Mouse (Mus musculus): ENCODE measurements at regions not wholly inside any gene's neighbourhood (a gene's known extent, or its start where the extent isn't known, plus 50 kb on each side); places are given as distances from the start of the nearest gene placed in this dataset.
A peak's percentile ranks its signal among the peaks of the same experiment; 100 is the strongest.
"Not testable (repeated sequence)": the region's sequence is repeated elsewhere in the genome, so short reads cannot be mapped to it uniquely, and the experiment has no call there.

DNA sequence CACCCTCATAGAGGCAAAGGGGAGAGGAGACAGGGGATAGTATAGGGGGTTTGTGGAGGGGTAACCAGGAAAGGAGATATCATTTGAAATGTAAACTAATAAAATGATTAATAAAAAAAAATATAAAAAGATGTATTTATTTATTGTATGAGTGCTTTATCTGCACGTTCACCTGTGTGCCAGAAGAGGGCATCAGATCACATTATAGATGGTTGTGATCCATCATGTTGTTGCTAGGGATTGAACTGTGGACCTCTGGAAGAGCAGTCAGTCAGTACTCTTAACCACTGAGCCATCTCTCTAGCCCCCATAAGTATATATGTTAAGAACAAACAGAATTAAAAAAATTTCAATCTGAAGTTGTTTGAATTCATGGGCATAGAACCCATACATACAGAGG, 69.4 kb upstream of the Max start:
- Histone ChIP-seq H3K4me2 (ENCODE audit: low read depth, low read length) (no peak overlapping the region), H3K27me3 (ENCODE audit: control insufficient read depth, insufficient read depth, low read depth, low read length) (no peaks in the 10 kb centered on the region), H3K36me3 (ENCODE audit: control insufficient read depth, insufficient read depth) (no peaks in the 10 kb centered on the region), H3K9me3 (replicated peaks; ENCODE audit: control insufficient read depth, low read length) (no peaks in the 10 kb centered on the region), H3K4me1 (ENCODE audit: control insufficient read depth, low read depth, low read length) (no peaks in the 10 kb centered on the region), H3K9ac (ENCODE audit: low read depth, low read length) (no peak overlapping the region), H3K4me3 (ENCODE audit: low read depth, low read length) (no peak overlapping the region), H3K27ac (ENCODE audit: low read length) (no peak overlapping the region)
- no peak for ATAC-seq (ENCODE audit: low read depth)
- 38% methylated on average over 1 of the region's 1 CpGs for whole genome bisulfite sequencing (ENCODE audit: insufficient replicate concordance)

DNA sequence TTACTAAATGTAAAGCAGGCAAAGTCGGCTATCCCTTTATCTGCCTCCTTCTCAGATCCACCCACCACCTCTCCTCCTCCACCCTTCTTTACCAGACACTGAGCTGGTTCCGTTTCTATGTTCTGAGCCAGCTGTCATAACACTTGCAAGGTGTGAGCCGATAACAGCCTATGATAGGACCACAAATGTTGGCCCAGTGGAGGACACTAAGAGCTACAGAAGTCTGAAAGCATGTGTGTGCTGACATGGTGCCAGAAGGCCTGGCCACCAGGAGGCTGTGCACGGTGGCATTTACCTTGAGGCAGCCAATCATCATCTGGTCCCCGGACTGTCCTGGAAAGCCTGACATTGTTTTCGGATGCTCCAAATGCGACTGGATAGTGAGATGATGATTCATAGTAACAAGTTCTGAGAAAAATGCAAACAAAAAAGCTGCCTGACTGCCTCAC, 63.5 kb upstream of the Max start:
- Histone ChIP-seq H3K36me3 (ENCODE audit: control insufficient read depth, insufficient read depth) (no peaks in the 10 kb centered on the region), H3K9me3 (replicated peaks; ENCODE audit: control insufficient read depth, low read length) (no peaks in the 10 kb centered on the region), H3K27me3 (ENCODE audit: control insufficient read depth, insufficient read depth, low read depth, low read length) (no peaks in the 10 kb centered on the region), H3K9ac (ENCODE audit: low read depth, low read length) (no peak overlapping the region), H3K4me1 (ENCODE audit: control insufficient read depth, low read depth, low read length) (no peaks in the 10 kb centered on the region), H3K27ac (ENCODE audit: low read length) (no peak overlapping the region), H3K4me2 (ENCODE audit: low read depth, low read length) (no peak overlapping the region), H3K4me3 (ENCODE audit: low read depth, low read length) (no peak overlapping the region)
- WGBS (ENCODE audit: insufficient replicate concordance): 43% methylated on average over 7 of the region's 7 CpGs
- peak; percentile 48 for ATAC-seq (ENCODE audit: low read depth)

DNA sequence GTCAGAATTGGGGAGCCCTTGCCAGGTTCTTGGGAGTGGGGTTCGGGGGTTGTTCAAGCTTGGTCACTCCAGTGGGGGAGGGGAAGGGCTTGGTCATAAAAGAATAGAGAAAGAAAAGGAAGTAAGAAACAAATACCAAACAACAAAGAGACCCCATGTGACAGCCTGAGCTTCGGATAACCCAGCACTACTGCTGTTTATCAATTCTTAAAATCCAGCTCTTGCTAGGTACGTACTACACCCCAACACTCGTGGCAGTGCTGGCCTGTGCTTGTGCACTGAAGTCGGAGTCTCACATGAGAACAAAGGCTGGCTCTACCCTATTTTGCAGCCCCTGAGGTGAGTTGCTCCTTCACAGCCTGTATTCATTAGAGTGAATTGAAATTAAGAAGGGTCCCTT, 60.5 kb upstream of the Max start:
- no peaks in the 10 kb centered on the region for H3K4me1 ChIP-seq (ENCODE audit: control insufficient read depth, low read depth, low read length)
- H3K36me3 ChIP-seq (ENCODE audit: control insufficient read depth, insufficient read depth): no peaks in the 10 kb centered on the region
- H3K27me3 ChIP-seq (ENCODE audit: control insufficient read depth, insufficient read depth, low read depth, low read length): no peaks in the 10 kb centered on the region
- no peak overlapping the region for H3K4me3 ChIP-seq (ENCODE audit: low read depth, low read length)
- no peak overlapping the region for H3K27ac ChIP-seq (ENCODE audit: low read length)
- no peaks in the 10 kb centered on the region for H3K9me3 ChIP-seq (replicated peaks; ENCODE audit: control insufficient read depth, low read length)
- WGBS (ENCODE audit: insufficient replicate concordance): 47% methylated on average over 5 of the region's 5 CpGs
- H3K4me2 ChIP-seq (ENCODE audit: low read depth, low read length): no peak overlapping the region
- H3K9ac ChIP-seq (ENCODE audit: low read depth, low read length): no peak overlapping the region
- no peak for ATAC-seq (ENCODE audit: low read depth)

DNA sequence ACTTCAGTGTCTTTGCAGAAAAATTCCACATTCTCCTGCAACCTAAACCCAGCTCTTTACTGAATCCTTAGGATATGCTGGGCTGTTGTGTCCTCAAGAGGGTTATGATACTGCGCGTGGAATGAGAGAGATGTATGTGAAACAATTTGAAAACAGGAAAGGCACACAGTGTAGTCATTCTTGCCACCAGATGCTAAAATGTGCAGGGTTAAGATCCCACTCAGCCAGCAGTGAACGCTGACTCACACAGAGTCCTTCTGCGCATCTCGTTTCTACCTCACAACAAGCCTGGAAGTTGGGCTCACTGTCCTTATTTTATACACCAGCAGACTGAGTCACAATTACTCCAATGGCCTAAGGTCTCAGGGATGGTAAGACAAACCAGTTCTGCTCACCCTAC, 59.9 kb upstream of the Max start:
- no peak overlapping the region for H3K4me2 ChIP-seq (ENCODE audit: low read depth, low read length)
- H3K9ac ChIP-seq (ENCODE audit: low read depth, low read length): no peak overlapping the region
- no peaks in the 10 kb centered on the region for H3K4me1 ChIP-seq (ENCODE audit: control insufficient read depth, low read depth, low read length)
- WGBS (ENCODE audit: insufficient replicate concordance): 79% methylated on average over 5 of the region's 5 CpGs
- H3K4me3 ChIP-seq (ENCODE audit: low read depth, low read length): no peak overlapping the region
- H3K27me3 ChIP-seq (ENCODE audit: control insufficient read depth, insufficient read depth, low read depth, low read length): no peaks in the 10 kb centered on the region
- no peak overlapping the region for H3K27ac ChIP-seq (ENCODE audit: low read length)
- no peaks in the 10 kb centered on the region for H3K9me3 ChIP-seq (replicated peaks; ENCODE audit: control insufficient read depth, low read length)
- no peak for ATAC-seq (ENCODE audit: low read depth)
- H3K36me3 ChIP-seq (ENCODE audit: control insufficient read depth, insufficient read depth): no peaks in the 10 kb centered on the region

DNA sequence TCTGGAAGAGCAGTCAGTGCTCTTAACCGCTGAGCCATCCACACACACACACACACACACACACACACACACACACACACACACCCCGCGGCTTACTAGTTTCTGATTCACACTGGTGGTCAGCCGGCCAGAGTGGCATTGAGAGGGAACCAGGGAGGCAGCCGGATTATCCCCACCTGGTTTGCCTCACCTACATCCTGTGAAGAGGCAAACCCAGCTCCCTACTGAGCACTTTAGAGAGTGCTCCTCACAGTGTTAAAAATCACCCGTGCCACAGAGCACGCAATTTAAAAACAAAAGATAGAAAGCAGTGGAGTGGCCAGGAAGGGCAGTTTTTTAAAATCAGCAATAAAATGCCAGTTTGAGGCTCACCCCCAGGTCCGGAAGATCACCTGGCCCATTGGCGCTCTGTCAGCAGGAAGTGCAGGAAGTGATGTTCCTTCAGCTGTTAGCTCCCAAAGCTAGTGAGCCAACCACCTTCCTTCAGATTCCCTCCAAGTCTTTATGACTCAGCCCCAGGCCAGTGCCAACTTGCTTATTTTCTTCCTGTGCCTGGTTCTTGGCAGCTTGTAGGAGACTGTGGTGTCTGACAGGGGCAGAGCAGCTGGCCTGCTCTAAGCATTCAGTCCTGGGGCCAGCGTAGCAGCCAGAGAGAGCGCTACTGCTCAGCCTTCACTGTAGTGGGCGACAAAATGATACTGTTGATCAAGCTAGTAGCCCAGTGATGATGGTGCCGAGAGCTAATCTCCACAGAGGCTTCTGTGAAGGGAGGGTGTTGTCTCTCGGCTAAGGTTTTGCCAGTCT, 57.9 kb upstream of the Max start:
- no peaks in the 10 kb centered on the region for H3K9me3 ChIP-seq (replicated peaks; ENCODE audit: control insufficient read depth, low read length)

DNA sequence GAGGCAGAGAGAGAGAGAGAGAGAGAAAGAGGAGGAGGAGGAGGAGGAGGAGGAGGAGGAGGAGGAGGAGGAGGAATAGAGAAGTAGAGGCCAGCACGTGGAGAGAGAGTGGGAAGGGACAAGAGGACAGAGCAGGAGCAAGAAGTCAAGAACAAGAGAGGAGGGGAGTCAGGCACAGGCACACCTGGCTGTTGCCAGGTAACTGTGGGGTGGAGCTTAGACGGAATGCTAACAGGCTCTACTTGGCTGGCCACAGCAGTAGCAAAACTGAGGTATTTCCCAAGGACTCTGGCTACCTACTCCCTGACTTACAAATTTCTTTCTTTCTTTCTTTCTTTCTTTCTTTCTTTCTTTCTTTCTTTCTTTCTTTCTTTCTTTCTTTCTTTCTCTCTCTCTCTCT, 57.1 kb upstream of the Max start:
- H3K36me3 ChIP-seq (ENCODE audit: control insufficient read depth, insufficient read depth); H3K27me3 ChIP-seq (ENCODE audit: control insufficient read depth, insufficient read depth, low read depth, low read length); H3K9me3 ChIP-seq (replicated peaks; ENCODE audit: control insufficient read depth, low read length); ATAC-seq (ENCODE audit: low read depth); H3K27ac ChIP-seq (ENCODE audit: low read length); H3K4me2 ChIP-seq (ENCODE audit: low read depth, low read length); H3K9ac ChIP-seq (ENCODE audit: low read depth, low read length); H3K4me1 ChIP-seq (ENCODE audit: control insufficient read depth, low read depth, low read length); H3K4me3 ChIP-seq (ENCODE audit: low read depth, low read length): not testable (repeated sequence)
- WGBS (ENCODE audit: insufficient replicate concordance): 31% methylated on average over 2 of the region's 2 CpGs

More for the DNA sequence above, 57.9 kb upstream of the Max start:
- Histone ChIP-seq H3K27me3 (ENCODE audit: control insufficient read depth, insufficient read depth, low read depth, low read length) (no peaks in the 10 kb centered on the region), H3K27ac (ENCODE audit: low read length) (no peak overlapping the region), H3K36me3 (ENCODE audit: control insufficient read depth, insufficient read depth) (no peaks in the 10 kb centered on the region), H3K4me3 (ENCODE audit: low read depth, low read length) (no peak overlapping the region), H3K9ac (ENCODE audit: low read depth, low read length) (no peak overlapping the region), H3K4me2 (ENCODE audit: low read depth, low read length) (no peak overlapping the region), H3K4me1 (ENCODE audit: control insufficient read depth, low read depth, low read length) (no peaks in the 10 kb centered on the region)
- no peak for ATAC-seq (ENCODE audit: low read depth)
- WGBS (ENCODE audit: insufficient replicate concordance): 47% methylated on average over 14 of the region's 14 CpGs

DNA sequence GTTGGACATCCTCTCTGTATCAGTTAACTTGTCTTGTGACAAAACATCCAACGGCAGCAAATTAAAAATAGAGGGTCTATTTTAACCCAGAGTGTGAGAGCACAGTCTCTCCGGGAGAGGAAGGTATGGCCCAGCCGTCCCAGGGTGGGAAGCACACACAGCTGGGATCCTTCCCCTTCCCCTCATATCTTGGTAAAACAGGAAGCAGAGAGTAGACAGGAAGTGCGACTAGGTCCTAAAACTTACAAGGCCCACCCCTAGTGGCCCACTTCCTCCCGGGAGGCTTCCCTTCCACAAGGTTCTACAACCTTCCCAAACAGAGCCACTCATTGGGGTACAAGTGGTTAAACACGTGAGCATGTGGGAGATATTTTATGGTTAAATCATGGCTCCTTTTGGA, 56.4 kb upstream of the Max start:
- no peak overlapping the region for H3K4me2 ChIP-seq (ENCODE audit: low read depth, low read length)
- no peaks in the 10 kb centered on the region for H3K4me1 ChIP-seq (ENCODE audit: control insufficient read depth, low read depth, low read length)
- 34% methylated on average over 6 of the region's 6 CpGs for WGBS (ENCODE audit: insufficient replicate concordance)
- no peaks in the 10 kb centered on the region for H3K36me3 ChIP-seq (ENCODE audit: control insufficient read depth, insufficient read depth)
- H3K9ac ChIP-seq (ENCODE audit: low read depth, low read length): no peak overlapping the region
- ATAC-seq (ENCODE audit: low read depth): no peak
- H3K9me3 ChIP-seq (replicated peaks; ENCODE audit: control insufficient read depth, low read length): no peaks in the 10 kb centered on the region
- H3K27ac ChIP-seq (ENCODE audit: low read length): no peak overlapping the region
- H3K27me3 ChIP-seq (ENCODE audit: control insufficient read depth, insufficient read depth, low read depth, low read length): no peaks in the 10 kb centered on the region
- no peak overlapping the region for H3K4me3 ChIP-seq (ENCODE audit: low read depth, low read length)

DNA sequence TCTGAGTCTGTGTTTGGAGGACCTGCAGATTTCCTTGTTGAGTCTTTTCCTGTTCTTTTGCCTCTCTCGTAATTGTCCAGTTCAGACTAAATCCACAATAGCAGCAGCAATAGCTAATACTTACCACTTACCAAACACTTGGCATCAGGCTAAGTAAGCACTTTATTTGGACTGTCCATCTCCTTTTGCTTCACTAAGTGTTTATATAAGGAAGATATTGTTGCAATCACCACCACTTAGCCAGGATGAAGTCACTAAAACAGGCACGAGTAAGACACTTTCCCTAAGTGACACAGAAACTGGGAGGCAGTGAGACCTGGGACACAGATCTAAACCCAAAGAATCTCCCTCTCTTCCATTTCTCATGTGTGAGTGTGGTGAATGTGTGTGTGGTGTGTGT, 52.9 kb upstream of the Max start:
- Histone ChIP-seq H3K4me3 (ENCODE audit: low read depth, low read length) (no peak overlapping the region), H3K4me1 (ENCODE audit: control insufficient read depth, low read depth, low read length) (no peaks in the 10 kb centered on the region), H3K36me3 (ENCODE audit: control insufficient read depth, insufficient read depth) (no peaks in the 10 kb centered on the region), H3K27me3 (ENCODE audit: control insufficient read depth, insufficient read depth, low read depth, low read length) (no peaks in the 10 kb centered on the region), H3K4me2 (ENCODE audit: low read depth, low read length) (no peak overlapping the region), H3K27ac (ENCODE audit: low read length) (no peak overlapping the region), H3K9me3 (replicated peaks; ENCODE audit: control insufficient read depth, low read length) (no peaks in the 10 kb centered on the region), H3K9ac (ENCODE audit: low read depth, low read length) (no peak overlapping the region)
- no peak for ATAC-seq (ENCODE audit: low read depth)
- WGBS (ENCODE audit: insufficient replicate concordance): 63% methylated on average over 2 of the region's 2 CpGs

Data from liver, embryonic 16.5 days (tissue).